Mouse (Mus musculus) stomach, embryonic 16.5 days (tissue): ENCODE measurements around the gene Fam214a. TPM values are rescaled to one million over a fixed set of nuclear protein-coding genes. Genes with fewer than 3 reads are reported as not detected.

Experiments used
- ATAC-seq: fragments of 200-750 bp; cut with Nextera tagmentation; 2 replicates; pipeline ENCODE4 v1.8.0; 2017; ENCODE audit warnings: moderate number of reproducible peaks, moderate TSS enrichment; ENCODE audit not compliant: insufficient read depth, low FRiP score
- H3K27ac ChIP-seq: fragments of 300-500 bp; sonication (generic); 2 replicates; pipeline ENCODE4 v1.5.1; 2014; ENCODE audit warnings: low read length
- H3K27me3 ChIP-seq: fragments of 300-500 bp; sonication (generic); 2 replicates; pipeline ENCODE4 v1.6.1; 2014; ENCODE audit warnings: low read length, control low read depth, mixed read lengths; ENCODE audit not compliant: control insufficient read depth, insufficient read depth
- H3K36me3 ChIP-seq: fragments of 300-500 bp; sonication (generic); 2 replicates; pipeline ENCODE4 v1.6.1; 2014; ENCODE audit warnings: low read length; ENCODE audit not compliant: control insufficient read depth, insufficient read depth
- H3K4me1 ChIP-seq: fragments of 300-500 bp; sonication (generic); 2 replicates; pipeline ENCODE4 v1.6.1; 2014; ENCODE audit warnings: low read length, control low read depth, mixed read lengths; ENCODE audit not compliant: control insufficient read depth, insufficient read depth
- H3K4me2 ChIP-seq: fragments of 300-500 bp; sonication (generic); 2 replicates; pipeline ENCODE4 v1.6.1; 2014; ENCODE audit warnings: low read depth, low read length, mixed read lengths
- H3K4me3 ChIP-seq: fragments of 300-500 bp; sonication (generic); replicated peaks from 2 replicates; pipeline ENCODE4 v1.5.1; 2014; ENCODE audit warnings: mild to moderate bottlenecking, low read length
- H3K9ac ChIP-seq: fragments of 300-500 bp; sonication (generic); 2 replicates; pipeline ENCODE4 v1.6.1; 2014; ENCODE audit warnings: low read length
- H3K9me3 ChIP-seq: fragments of 300-500 bp; sonication (generic); replicated peaks from 2 replicates; pipeline ENCODE4 v1.6.1; 2016; ENCODE audit warnings: low read length, control low read depth; ENCODE audit not compliant: control insufficient read depth
- WGBS: fragments of 180-500 bp; shearing (Covaris S2); extraction: QIAGEN DNeasy Blood & Tissue Kit; methylation state at CpG from one replicate; pipeline ENCODE4 v1.1.7; 2014; 5-methylcytosine and 5-hydroxymethylcytosine counted together
- polyA plus RNA-seq: library from polyadenylated mRNA; unstranded; fragments of >200 nt; fragmentation: Nextera tagmentation; extraction: Ambion mirVana; gene quantifications from 2 replicates; pipeline ENCODE4 v1.2.1, GENCODE M21; 2015

The Fam214a gene
- polyA plus RNA-seq, 1 experiment from 2014 or later, result 10.0 TPM

GRCm38 (mm10) chr9:75001006-75001405 lies 48.3 kb downstream of the Fam214a start:
- H3K4me1 ChIP-seq, result peaks cover 13% of the 10 kb centered on the region
- H3K27ac ChIP-seq, result peak overlapping the region; percentile 88
- WGBS, result 69% methylated on average over 6 of the region's 6 CpGs
- no peak overlapping the region for H3K4me3 ChIP-seq
- H3K4me2 ChIP-seq, result no peak overlapping the region
- no peak overlapping the region for H3K9ac ChIP-seq
- H3K9me3 ChIP-seq, result no peaks in the 10 kb centered on the region
- no peaks in the 10 kb centered on the region for H3K27me3 ChIP-seq
- ATAC-seq, result no peak
- H3K36me3 ChIP-seq, result no peaks in the 10 kb centered on the region

GRCm38 (mm10) chr9:75001611-75002204 lies 49.0 kb downstream of the Fam214a start:
- Histone ChIP-seq H3K36me3 (no peaks in the 10 kb centered on the region), H3K4me2 (no peak overlapping the region; the same call in 1 of the 2 replicates), H3K27me3 (no peaks in the 10 kb centered on the region), H3K9ac (no peak overlapping the region), H3K4me1 (peaks cover 13% of the 10 kb centered on the region), H3K4me3 (no peak overlapping the region), H3K27ac (peak overlapping the region; percentile 88), H3K9me3 (no peaks in the 10 kb centered on the region)
- peak; percentile 76; the same call in 1 of the 2 replicates for ATAC-seq
- WGBS, result 34% methylated on average over 5 of the region's 5 CpGs

GRCm38 (mm10) chr9:75002262-75002661 lies 49.6 kb downstream of the Fam214a start:
- Histone ChIP-seq H3K9ac (no peak overlapping the region), H3K9me3 (no peaks in the 10 kb centered on the region), H3K4me2 (no peak overlapping the region), H3K27me3 (no peaks in the 10 kb centered on the region), H3K36me3 (no peaks in the 10 kb centered on the region), H3K4me3 (no peak overlapping the region), H3K4me1 (peaks cover 13% of the 10 kb centered on the region), H3K27ac (peak overlapping the region; percentile 38; the same call in 1 of the 2 replicates)
- 52% methylated on average over 3 of the region's 3 CpGs for WGBS
- peak; percentile 70; the same call in 1 of the 2 replicates for ATAC-seq

- Histone ChIP-seq H3K4me3 (no peak overlapping the region), H3K9ac (no peak overlapping the region), H3K27me3 (no peaks in the 10 kb centered on the region), H3K36me3 (no peaks in the 10 kb centered on the region), H3K9me3 (no peaks in the 10 kb centered on the region), H3K4me2 (no peak overlapping the region), H3K27ac (no peak overlapping the region), H3K4me1 (peaks cover 13% of the 10 kb centered on the region)
- ATAC-seq, result no peak
- WGBS, result 85% methylated on average over 10 of the region's 10 CpGs
Observed at GRCm38 (mm10) chr9:75004203-75004602, 51.5 kb downstream of the Fam214a start.

GRCm38 (mm10) chr9:75016591-75016990 lies 63.9 kb downstream of the Fam214a start:
- Histone ChIP-seq H3K27me3 (no peaks in the 10 kb centered on the region), H3K9ac (no peak overlapping the region), H3K4me1 (no peaks in the 10 kb centered on the region), H3K9me3 (no peaks in the 10 kb centered on the region), H3K4me3 (no peak overlapping the region), H3K4me2 (no peak overlapping the region), H3K27ac (no peak overlapping the region), H3K36me3 (no peaks in the 10 kb centered on the region; the same call in 1 of the 2 replicates)
- no peak for ATAC-seq
- WGBS, result 92% methylated on average over 2 of the region's 2 CpGs

GRCm38 (mm10) chr9:75019181-75019580 lies 66.5 kb downstream of the Fam214a start:
- H3K27me3 ChIP-seq, result no peaks in the 10 kb centered on the region
- H3K4me3 ChIP-seq, result no peak overlapping the region
- no peak for ATAC-seq
- H3K4me1 ChIP-seq, result no peaks in the 10 kb centered on the region
- no peaks in the 10 kb centered on the region for H3K9me3 ChIP-seq
- no peak overlapping the region for H3K27ac ChIP-seq
- H3K9ac ChIP-seq, result no peak overlapping the region
- no peak overlapping the region for H3K4me2 ChIP-seq
- no peaks in the 10 kb centered on the region; the same call in 1 of the 2 replicates for H3K36me3 ChIP-seq
- WGBS, result 87% methylated on average over 6 of the region's 6 CpGs

GRCm38 (mm10) chr9:75019592-75019991 lies 66.9 kb downstream of the Fam214a start:
- Histone ChIP-seq H3K36me3 (no peaks in the 10 kb centered on the region; the same call in 1 of the 2 replicates), H3K9ac (no peak overlapping the region), H3K9me3 (no peaks in the 10 kb centered on the region), H3K4me2 (no peak overlapping the region), H3K27ac (no peak overlapping the region), H3K27me3 (no peaks in the 10 kb centered on the region), H3K4me1 (no peaks in the 10 kb centered on the region), H3K4me3 (no peak overlapping the region)
- ATAC-seq, result no peak
- WGBS, result 73% methylated on average over 3 of the region's 3 CpGs

- ATAC-seq, result no peak
- 85% methylated on average over 4 of the region's 4 CpGs for WGBS
- no peaks in the 10 kb centered on the region for H3K27me3 ChIP-seq
- H3K36me3 ChIP-seq, result no peaks in the 10 kb centered on the region; the same call in 1 of the 2 replicates
- H3K4me3 ChIP-seq, result no peak overlapping the region
- no peaks in the 10 kb centered on the region for H3K9me3 ChIP-seq
- no peak overlapping the region for H3K9ac ChIP-seq
- no peak overlapping the region for H3K27ac ChIP-seq
- no peak overlapping the region for H3K4me2 ChIP-seq
- no peaks in the 10 kb centered on the region for H3K4me1 ChIP-seq
Observed at GRCm38 (mm10) chr9:75020561-75020960, 67.9 kb downstream of the Fam214a start.

- Histone ChIP-seq H3K27me3 (no peaks in the 10 kb centered on the region), H3K4me3 (no peak overlapping the region), H3K4me2 (no peak overlapping the region), H3K9ac (no peak overlapping the region), H3K4me1 (no peaks in the 10 kb centered on the region), H3K36me3 (no peaks in the 10 kb centered on the region; the same call in 1 of the 2 replicates), H3K9me3 (no peaks in the 10 kb centered on the region), H3K27ac (peak overlapping the region; percentile 17; the same call in 1 of the 2 replicates)
- ATAC-seq, result no peak
- WGBS, result 70% methylated on average over 7 of the region's 7 CpGs
Observed at GRCm38 (mm10) chr9:75022546-75022945, 69.9 kb downstream of the Fam214a start.
